Mouse (Mus musculus) lung, adult 2 months (tissue): Measurements from ENCODE around the gene Ppl.

Experiments used
- CTCF ChIP-seq: fragments of 200-500 bp; IDR thresholded peaks from 2 replicates; pipeline ENCODE4 v1.5.1; 2011; ENCODE audit warnings: mild to moderate bottlenecking, low read length, control low read depth; ENCODE audit not compliant: insufficient read depth
- POLR2A ChIP-seq: fragments of 200-500 bp; IDR thresholded peaks from 2 replicates; pipeline ENCODE4 v1.6.1; 2011; ENCODE audit warnings: low read depth, mild to moderate bottlenecking, control low read depth, low read length, borderline replicate concordance; ENCODE audit errors: extremely low read depth

- TF ChIP-seq CTCF, result peak; percentile 50; the same call in 1 of the 2 replicates
- TF ChIP-seq POLR2A, result no peak
Observed at GRCm38 (mm10) chr16:5145570-5145969, 13.3 kb upstream of the Ppl start.
